Mouse (Mus musculus) 3134 (cell line): ENCODE measurements around the gene Rprd2.
A peak's percentile ranks its signal among the peaks of the same experiment; 100 is the strongest.
"Not testable (repeated sequence)": the region's sequence is repeated elsewhere in the genome, so short reads cannot be mapped to it uniquely, and the experiment has no call there.

Experiments
- DNase-seq: peaks from one replicate; pipeline ENCODE4 v3.0.0-alpha.2; 2011; ENCODE audit warnings: low spot score; ENCODE audit not compliant: insufficient read length; ENCODE audit errors: extremely low read depth

The Rprd2 gene

DNA sequence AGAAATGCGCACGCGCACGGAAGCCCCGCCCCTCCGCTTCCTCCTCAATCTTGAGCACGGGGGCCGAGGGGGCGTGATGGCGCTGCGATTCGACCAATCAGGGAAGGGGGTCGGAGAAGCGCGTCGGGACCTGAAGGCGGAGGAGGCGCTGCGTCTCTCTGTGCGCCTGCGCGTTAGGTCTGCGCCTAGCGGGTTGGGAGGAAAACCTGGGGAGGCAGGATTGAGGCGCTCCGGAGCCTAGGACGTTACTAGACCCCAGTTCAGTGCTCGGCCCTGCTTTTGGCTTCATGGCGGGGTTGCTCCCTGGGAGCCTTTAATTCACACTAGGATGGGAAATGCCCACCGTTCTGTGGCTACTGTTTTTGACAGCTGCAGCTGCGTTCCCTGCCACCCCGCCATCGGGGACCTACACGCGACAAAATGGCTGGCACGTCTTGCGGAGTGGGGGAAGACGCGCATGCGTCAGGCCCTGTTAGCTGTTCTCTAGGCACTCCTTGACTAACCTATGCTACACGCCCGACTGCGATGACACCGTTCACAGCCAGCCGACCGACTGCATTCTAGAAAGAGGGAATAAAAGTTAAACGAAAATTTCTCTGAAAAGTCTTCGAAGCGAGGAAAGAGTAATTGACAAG, 805 bp upstream of the Rprd2 start:
- DNase-seq = peak; percentile 98

DNA sequence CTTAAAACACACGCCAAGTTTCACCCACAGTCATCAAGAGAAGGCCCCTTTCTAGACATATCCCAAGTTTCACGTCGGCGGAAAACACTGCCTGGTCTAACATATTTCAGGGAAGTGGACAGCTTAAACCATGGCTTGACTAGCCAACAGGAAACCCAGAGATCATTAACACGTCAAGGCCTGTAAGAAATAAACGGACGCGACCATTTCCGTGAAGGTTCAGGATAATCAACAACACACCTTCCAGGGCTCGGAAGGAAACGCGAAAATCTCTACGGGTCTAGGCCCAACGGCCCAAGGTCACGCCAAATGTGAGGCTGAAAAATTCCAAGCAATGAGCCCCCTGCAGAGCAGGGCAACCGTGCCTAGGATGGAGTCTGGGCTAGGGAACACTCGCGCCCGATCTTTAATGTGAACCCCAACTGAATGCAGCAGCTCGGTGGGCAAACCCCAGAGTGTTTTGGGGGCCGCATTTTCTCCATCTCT, 594 bp downstream of the Rprd2 start:
- DNase-seq = no peak

GRCm38 (mm10) chr3:95816681-95817080, 2.0 kb downstream of the Rprd2 start:
- DNase-seq = no peak

GRCm38 (mm10) chr3:95808384-95808783, 10.3 kb downstream of the Rprd2 start:
- DNase-seq = no peak

GRCm38 (mm10) chr3:95807630-95808029, 11.0 kb downstream of the Rprd2 start:
- not testable (repeated sequence) for DNase-seq

DNA sequence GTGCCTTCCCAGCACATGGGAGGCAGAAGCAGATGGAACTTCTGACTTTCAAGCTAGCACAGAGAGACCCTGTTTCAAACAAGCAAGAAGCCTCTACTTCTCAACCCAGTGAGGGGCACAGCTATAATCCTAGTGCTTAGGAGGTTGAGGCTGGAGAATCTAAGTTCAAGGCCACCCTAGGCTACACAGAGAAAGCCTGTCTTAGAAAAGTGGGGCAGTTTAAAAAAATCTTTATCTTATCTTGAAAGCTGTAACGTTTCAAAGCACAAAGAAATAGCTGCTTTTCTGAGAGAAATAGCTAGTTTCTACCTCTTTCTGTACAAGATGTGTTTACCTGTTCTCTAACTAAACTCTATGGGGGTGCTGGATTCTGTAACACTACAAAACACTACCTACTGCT, 12.0 kb downstream of the Rprd2 start:
- DNase-seq = no peak

GRCm38 (mm10) chr3:95803851-95804250, 14.8 kb downstream of the Rprd2 start:
- DNase-seq = no peak

DNA sequence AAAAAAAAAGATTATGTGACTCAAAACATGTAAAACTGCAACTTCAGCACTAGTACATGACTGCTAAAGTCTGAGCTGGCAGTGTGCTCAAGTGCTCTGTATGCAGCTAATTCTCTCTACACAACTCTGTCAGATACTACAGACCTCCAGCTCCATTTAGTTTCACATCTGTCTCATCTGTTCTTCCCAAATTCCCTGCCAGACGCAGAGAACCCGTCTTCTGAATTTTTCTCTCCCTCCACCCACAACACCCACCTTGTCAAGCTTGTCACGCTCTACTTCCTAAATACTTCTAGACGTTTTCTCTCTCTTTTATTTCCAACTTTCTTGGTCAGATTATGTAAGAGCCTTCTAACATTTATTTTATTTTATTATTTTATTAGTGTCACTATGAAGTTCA, 19.9 kb downstream of the Rprd2 start:
- DNase-seq = no peak

DNA sequence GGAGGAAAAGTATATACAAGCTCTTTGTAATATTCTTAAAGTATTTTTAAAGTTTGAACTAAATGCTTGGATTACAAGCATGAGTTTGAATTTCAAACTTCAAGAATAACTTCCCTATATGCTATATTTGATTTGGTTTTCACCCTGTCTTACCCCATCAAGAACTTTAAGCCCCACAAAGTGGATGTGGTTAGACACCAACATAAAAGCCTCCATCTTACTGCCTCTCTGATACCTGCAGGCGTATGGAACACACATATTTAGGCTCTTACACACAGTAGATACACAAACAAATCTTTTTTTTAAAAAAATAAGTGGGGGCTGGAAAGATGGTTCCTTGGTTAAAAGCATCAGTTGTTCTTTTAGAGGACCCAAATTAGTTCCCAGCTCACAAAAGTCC, 24.4 kb downstream of the Rprd2 start:
- DNase-seq = no peak

- no peak for DNase-seq
Observed at GRCm38 (mm10) chr3:95793662-95794061, 25.0 kb downstream of the Rprd2 start.

DNA sequence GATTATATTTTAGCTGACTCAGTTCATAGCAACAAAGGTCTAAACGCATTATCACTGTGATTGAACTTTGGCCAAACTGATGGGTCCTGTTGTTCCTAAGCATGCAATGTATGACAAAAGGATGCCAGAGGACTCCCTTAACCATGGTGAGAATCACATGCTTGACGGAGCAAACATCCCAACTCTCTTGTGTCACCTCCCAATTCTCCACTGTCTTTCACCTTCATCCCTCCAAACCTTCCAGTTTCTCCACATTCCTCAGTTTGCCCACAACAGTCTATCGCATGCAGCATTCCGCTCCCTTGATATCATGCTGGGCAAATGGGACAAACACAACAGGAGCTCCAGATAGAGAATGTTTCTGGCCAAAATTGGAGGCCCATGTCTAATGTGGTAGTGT, 33.2 kb downstream of the Rprd2 start:
- DNase-seq = no peak

DNA sequence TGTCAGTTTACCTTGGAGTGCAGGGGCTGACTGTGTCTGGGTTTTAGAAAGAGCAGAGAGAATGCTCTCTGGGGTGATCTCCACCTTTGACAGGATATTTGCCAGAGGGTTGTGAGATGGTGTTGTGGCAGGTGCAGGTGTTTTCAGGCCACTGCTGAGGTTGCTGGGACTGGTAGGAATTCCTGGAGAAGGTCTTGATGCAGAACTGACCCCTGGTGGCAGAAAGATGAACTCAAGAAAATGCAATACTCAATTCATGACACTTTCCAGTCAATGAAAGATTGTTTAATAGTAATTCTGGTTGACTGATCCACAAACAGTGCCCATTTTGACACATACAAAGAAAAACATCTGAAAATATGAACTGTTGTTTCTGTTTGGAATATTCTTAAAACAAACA, 46.7 kb downstream of the Rprd2 start:
- DNase-seq = no peak

- no peak for DNase-seq
Observed at GRCm38 (mm10) chr3:95765534-95765933, 53.1 kb downstream of the Rprd2 start.

DNA sequence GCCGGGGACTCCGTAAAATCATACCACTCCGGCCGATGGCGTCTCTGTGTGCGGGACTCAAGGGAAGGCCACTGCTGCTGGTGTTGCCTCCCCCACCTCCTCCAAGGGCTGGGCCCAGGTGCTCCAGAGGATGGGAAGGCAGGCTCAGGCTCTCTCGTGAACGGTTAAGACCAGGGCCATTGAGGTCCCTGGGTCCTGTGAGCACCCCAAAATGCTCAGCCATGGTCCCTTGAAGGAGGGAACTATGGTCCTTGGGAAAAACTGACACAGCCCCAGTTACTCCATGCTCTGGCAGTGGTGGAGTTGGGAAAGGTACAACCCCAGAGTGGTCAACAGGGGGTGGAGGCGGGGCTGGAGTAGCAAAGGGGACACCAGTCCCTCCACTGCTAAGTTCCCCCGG, 54.9 kb downstream of the Rprd2 start:
- no peak for DNase-seq

- DNase-seq = no peak
Observed at GRCm38 (mm10) chr3:95762961-95763360, 55.7 kb downstream of the Rprd2 start.

DNA sequence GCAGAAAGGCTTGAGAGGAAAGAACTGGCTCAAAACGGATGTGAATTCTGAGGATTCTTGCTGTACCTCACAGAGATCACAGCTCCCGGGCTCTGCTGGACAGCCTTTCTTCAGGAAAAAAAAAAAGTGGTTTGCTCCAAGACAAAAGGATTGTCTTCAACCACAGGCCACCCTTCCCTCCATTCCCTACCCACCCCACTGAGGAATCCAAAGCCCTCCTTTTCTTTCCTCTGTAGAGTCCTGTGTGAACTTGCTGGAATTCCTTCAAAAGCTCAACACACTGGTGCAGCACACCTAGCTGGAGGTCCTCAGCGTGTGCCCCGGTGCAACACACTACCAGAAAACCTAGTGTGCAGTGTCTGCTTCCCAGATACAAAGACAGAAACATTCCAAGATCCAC, 56.9 kb downstream of the Rprd2 start:
- DNase-seq = no peak

- no peak for DNase-seq
Observed at GRCm38 (mm10) chr3:95760656-95761055, 58.0 kb downstream of the Rprd2 start.

- no peak for DNase-seq
Observed at GRCm38 (mm10) chr3:95760106-95760505, 58.6 kb downstream of the Rprd2 start, which contains the start of gene Tars2. Gene Tars2, minus strand, starts transcription at chr3:95760206.

DNA sequence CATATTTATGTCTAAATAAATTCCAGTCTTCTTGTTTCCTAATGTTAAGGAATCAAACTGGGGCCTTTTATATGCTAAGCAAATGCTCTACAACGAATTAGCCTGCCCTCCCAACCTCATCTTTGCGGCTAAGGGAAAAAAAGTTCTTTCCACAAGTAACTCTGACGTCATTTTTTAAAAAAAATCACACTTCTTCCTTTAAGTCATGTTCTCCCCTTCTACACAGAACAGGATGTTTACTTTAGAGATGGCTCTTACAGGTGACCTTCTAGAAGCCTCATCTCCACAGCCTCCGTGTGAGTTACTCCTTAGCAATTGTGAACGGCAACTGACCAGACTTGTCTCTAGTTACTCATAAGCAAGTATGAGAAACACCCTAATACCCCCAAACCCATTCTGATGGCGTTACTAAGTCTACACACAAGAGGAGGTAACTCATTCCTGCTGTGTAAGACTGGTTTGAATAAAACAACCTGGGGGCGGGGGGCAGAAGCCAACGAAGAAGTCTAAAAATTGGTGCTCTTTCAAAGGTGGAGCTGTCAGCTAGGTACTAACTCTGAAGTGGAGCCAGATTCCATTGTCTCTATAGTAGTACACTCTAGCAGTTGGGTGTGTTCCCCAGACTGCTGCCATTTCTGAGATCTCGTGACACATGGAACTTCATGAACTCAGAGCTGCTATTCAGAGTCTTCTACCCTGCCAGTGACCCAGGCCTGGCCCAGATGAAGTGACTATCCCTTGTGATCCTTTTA, 60.0 kb downstream of the Rprd2 start:
- DNase-seq = no peak

DNA sequence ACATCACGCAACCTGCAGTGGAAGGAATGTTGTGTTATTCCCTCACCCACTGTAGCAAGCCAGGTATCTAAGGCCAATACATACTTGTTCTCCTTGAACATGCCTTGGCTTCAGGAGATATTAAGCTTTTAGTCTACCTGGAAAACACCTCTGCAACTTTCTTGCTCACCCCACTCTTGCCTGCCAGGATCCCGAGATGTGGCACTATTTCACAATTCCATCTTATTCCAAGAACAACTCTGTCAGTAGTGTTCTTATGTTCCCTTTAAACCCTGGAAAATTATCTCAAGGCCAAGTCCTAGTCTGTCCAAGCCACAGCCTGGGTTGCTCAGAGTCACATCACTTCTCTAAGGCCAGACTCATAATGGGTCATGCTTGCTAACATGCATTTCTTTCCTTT, 61.9 kb downstream of the Rprd2 start:
- no peak for DNase-seq

DNA sequence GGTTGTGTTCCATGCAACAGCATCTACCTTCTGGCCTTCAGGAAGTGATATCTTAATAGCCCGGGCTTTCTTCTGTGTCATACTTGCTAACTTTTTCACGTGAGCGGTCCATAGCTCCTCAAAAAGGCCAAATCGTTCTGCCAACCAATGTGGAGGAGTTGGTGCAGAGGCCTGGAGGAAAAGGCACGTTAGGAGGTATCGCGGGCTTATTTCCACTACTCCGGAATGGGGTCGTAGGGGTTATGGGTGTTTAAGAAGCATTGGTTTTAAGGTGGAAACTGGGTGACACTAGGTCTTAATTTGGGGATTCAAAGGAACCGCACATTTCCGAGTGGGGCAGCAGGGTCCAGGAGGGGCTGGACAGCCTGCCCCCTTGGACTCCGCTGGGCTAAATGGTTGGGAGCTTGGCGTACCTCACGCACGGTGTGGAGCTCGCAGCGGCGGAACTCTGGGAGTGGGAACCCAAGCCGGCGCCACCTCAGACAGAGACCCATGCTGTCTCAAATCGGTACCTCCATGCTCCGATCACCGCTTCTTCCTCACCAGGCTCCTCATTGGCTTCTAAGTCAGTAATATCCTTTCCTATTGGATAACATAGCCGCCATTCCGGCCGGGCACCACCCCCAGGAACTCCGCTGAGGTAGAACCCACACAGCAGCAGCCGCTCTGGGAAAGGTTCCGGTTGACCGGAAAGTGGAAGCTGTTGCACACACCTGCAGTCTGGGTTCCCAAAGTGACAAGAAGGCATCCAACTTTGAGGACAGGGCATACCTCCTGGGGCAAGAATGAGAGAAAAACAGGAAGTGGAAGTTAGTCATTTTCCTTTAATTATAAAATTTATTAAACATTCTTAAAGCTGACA, 64.1 kb downstream of the Rprd2 start:
- peak; percentile 94 for DNase-seq
